Mouse (Mus musculus) adrenal gland, postnatal 0 days (tissue): ENCODE data around the gene Smpd1. TPM values are rescaled to one million over a fixed set of nuclear protein-coding genes. Genes with fewer than 3 reads are reported as not detected.

ENCODE experiments used
- polyA plus RNA-seq: library from polyadenylated mRNA; unstranded; fragments of >200 nt; fragmentation: Nextera tagmentation; extraction: Ambion mirVana; gene quantifications from 2 replicates; pipeline ENCODE4 v1.2.1, GENCODE M21; 2015

The Smpd1 gene
- 33.8 and 37.9 TPM in 2 replicates for polyA plus RNA-seq

GRCm38 (mm10) chr7:105554212-105554942, at the start of gene Smpd1:
Smpd1 (plus strand) TSS chr7:105554360.

GRCm38 (mm10) chr7:105581094-105581703, 27.0 kb downstream of the Smpd1 start, which contains the start of gene Apbb1:
Apbb1 (minus strand) TSS chr7:105581653.

Other genes with a start within 250 kb of the Smpd1 start
- not detected in 2 replicates for gene Olfr689, start 243.2 kb upstream of the Smpd1 start, polyA plus RNA-seq
- gene Olfr690, start 220.3 kb upstream of the Smpd1 start, polyA plus RNA-seq: not detected in 2 replicates
- gene Olfr691, start 212.1 kb upstream of the Smpd1 start, polyA plus RNA-seq: not detected in 2 replicates
- gene Olfr692, start 186.1 kb upstream of the Smpd1 start, polyA plus RNA-seq: not detected in 2 replicates
- gene Gm5901, start 179.3 kb upstream of the Smpd1 start, polyA plus RNA-seq: not detected in 2 replicates
- gene Fam160a2, start 154.3 kb upstream of the Smpd1 start, polyA plus RNA-seq: 14.2 and 22.0 TPM in 2 replicates
- 0.08 TPM in 1 of 2 replicates, not detected in the other for gene Cnga4, start 149.8 kb upstream of the Smpd1 start, polyA plus RNA-seq
- 0.09 and 0.18 TPM in 2 replicates for gene Cckbr, start 128.6 kb upstream of the Smpd1 start, polyA plus RNA-seq
- gene Cavin3, start 72.1 kb upstream of the Smpd1 start, polyA plus RNA-seq: 121 and 164 TPM in 2 replicates
- gene Apbb1, start 27.3 kb downstream of the Smpd1 start, polyA plus RNA-seq: 50.1 and 91.9 TPM in 2 replicates
- gene Hpx, start 45.8 kb downstream of the Smpd1 start, polyA plus RNA-seq: 46.1 and 53.0 TPM in 2 replicates
- gene Trim3, start 79.2 kb downstream of the Smpd1 start, polyA plus RNA-seq: 21.1 and 25.2 TPM in 2 replicates
- 274 and 325 TPM in 2 replicates for gene Timm10b, start 85.7 kb downstream of the Smpd1 start, polyA plus RNA-seq
- 54.4 and 61.0 TPM in 2 replicates for gene Arfip2, start 86.1 kb downstream of the Smpd1 start, polyA plus RNA-seq
- gene Gm45799, start 86.2 kb downstream of the Smpd1 start, polyA plus RNA-seq: 30.4 and 57.6 TPM in 2 replicates
- 0.91 and 0.95 TPM in 2 replicates for gene Dnhd1, start 96.5 kb downstream of the Smpd1 start, polyA plus RNA-seq
- 226 and 237 TPM in 2 replicates for gene Ilk, start 182.2 kb downstream of the Smpd1 start, polyA plus RNA-seq
- gene Rrp8, start 183.0 kb downstream of the Smpd1 start, polyA plus RNA-seq: 17.4 and 27.9 TPM in 2 replicates
- gene Taf10, start 190.0 kb downstream of the Smpd1 start, polyA plus RNA-seq: 146 and 158 TPM in 2 replicates
- 58.5 and 125 TPM in 2 replicates for gene Tpp1, start 197.9 kb downstream of the Smpd1 start, polyA plus RNA-seq
- 3.0 and 4.0 TPM in 2 replicates for gene Dchs1, start 233.3 kb downstream of the Smpd1 start, polyA plus RNA-seq